Mouse (Mus musculus) kidney, adult 2 months (tissue): Measurements from ENCODE around the gene Zfp704. TPM values are rescaled to one million over a fixed set of nuclear protein-coding genes. Genes with fewer than 3 reads are reported as not detected.
A peak's percentile ranks its signal among the peaks of the same experiment; 100 is the strongest.

Experiments used
- DNase-seq: peaks from one replicate; pipeline ENCODE4 v3.0.0; 2021
- H3K27ac ChIP-seq: fragments of 200-500 bp; 2 replicates; pipeline ENCODE4 v1.5.1; 2012; ENCODE audit warnings: low read depth, low read length, control low read depth, inconsistent platforms; ENCODE audit not compliant: insufficient read depth
- H3K27me3 ChIP-seq: fragments of 200-500 bp; replicated peaks from 2 replicates; pipeline ENCODE4 v1.6.1; 2012; ENCODE audit warnings: mild to moderate bottlenecking, moderate library complexity, low read length, inconsistent platforms; ENCODE audit not compliant: control insufficient read depth, insufficient read depth
- H3K36me3 ChIP-seq: fragments of 200-500 bp; 2 replicates; pipeline ENCODE4 v1.6.1; 2012; ENCODE audit warnings: mild to moderate bottlenecking, moderate library complexity, low read length, inconsistent platforms; ENCODE audit not compliant: control insufficient read depth, insufficient read depth
- H3K4me1 ChIP-seq: fragments of 200-500 bp; 2 replicates; pipeline ENCODE4 v1.6.1; 2011; ENCODE audit warnings: low read length; ENCODE audit not compliant: control insufficient read depth, insufficient read depth
- H3K4me3 ChIP-seq: fragments of 200-500 bp; 2 replicates; pipeline ENCODE4 v1.5.1; 2011; ENCODE audit warnings: mild to moderate bottlenecking, low read depth, low read length, control low read depth; ENCODE audit not compliant: insufficient read depth
- CTCF ChIP-seq: fragments of 200-500 bp; conservative IDR thresholded peaks from 2 replicates; pipeline ENCODE4 v1.5.1; 2011; ENCODE audit warnings: low read depth, mild to moderate bottlenecking, control low read depth, low read length, moderate library complexity, mixed read lengths; ENCODE audit not compliant: insufficient read depth, insufficient read length
- POLR2A ChIP-seq: fragments of 200-500 bp; IDR thresholded peaks from one replicate; pipeline ENCODE4 v1.6.1; 2011; ENCODE audit warnings: low read depth, low read length, control low read depth
- WGBS: fragments of 180-500 bp; shearing (Covaris S2); methylation state at CpG from one replicate; pipeline ENCODE4 v1.1.7; 2018; 5-methylcytosine and 5-hydroxymethylcytosine counted together
- polyA plus RNA-seq: library from polyadenylated mRNA; depleted of rRNA; stranded (reverse); fragments of >200 nt; gene quantifications from 2 replicates; pipeline ENCODE4 v1.2.3, GENCODE M21; 2012

Zfp704 gene
- polyA plus RNA-seq, 1 experiment = 11.3 TPM

DNA sequence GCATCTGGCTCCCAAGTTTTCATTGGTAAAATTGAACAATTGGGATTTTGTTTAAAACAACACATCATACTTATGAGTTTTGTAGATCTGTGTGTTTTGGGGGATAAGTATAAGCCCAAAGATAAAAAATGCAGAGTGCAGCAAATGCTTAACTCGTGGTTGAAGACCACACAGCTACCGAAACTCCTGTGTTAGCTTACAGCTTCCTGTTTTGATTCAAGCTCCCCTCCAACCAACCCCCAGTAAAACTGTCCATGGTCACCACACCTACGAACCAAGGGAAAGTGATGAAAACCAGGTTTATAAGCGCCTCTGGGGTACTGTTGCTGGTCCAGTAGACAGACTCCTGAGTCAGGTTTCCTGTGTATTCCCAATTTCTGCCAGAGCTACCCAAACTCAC is 144.2 kb downstream of the Zfp704 start:
- TF ChIP-seq CTCF (no peak), POLR2A (no peak)
- 84% methylated on average over 4 of the region's 4 CpGs for WGBS

DNA sequence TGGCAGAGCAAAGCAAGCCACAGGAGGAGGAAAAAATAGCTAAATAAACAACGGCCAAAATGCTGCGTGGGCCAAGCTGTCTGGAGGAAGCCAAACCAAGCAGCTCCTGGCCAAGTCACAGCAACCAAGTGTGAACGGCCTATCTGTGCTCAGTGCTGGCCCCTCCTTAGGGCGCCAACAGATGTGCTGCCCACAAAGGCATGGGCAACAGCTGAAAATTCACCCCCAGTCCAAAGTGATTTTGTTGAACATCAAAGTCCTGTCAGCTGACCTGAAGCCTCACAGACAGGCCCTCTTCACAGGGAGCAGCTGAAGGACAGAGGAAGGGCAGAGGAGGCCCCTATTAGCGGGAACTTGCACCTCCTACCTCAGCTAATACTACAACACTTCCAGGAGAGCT is 148.2 kb downstream of the Zfp704 start:
- no peaks in the 10 kb centered on the region for H3K27me3 ChIP-seq
- H3K27ac ChIP-seq = no peak overlapping the region
- H3K4me1 ChIP-seq = no peaks in the 10 kb centered on the region
- DNase-seq = peak; percentile 16
- H3K4me3 ChIP-seq = no peak overlapping the region
- H3K36me3 ChIP-seq = no peaks in the 10 kb centered on the region
- no peak for TF ChIP-seq CTCF
- TF ChIP-seq POLR2A = no peak
- 66% methylated on average over 5 of the region's 5 CpGs for WGBS

More for the DNA sequence above, 144.2 kb downstream of the Zfp704 start:
- H3K27ac ChIP-seq = no peak overlapping the region
- H3K36me3 ChIP-seq = no peaks in the 10 kb centered on the region
- no peaks in the 10 kb centered on the region for H3K4me1 ChIP-seq
- no peaks in the 10 kb centered on the region for H3K27me3 ChIP-seq
- no peak for DNase-seq
- no peak overlapping the region for H3K4me3 ChIP-seq

DNA sequence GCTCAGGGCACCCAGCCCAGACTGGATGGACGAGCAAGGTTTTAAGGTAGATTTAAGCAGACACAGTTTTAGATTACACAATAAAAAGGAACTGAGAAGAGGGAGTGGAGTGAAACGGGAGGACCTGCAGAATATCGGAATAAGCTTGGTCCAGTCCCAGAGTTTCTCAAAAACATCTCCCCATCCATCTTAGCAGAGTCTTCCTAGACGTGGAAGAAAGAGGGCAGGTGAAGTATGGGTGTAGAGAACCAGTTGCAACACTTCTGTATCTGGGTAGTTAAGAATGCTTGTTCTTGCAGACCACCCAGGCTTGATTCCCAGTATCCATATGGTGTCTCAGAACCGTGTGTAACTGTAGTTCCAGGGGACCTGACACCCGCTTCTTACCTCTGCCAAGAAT is 149.6 kb downstream of the Zfp704 start:
- Histone ChIP-seq H3K4me3 (no peak overlapping the region), H3K27ac (no peak overlapping the region), H3K4me1 (no peaks in the 10 kb centered on the region), H3K27me3 (no peaks in the 10 kb centered on the region), H3K36me3 (no peaks in the 10 kb centered on the region)
- TF ChIP-seq POLR2A = no peak
- TF ChIP-seq CTCF = no peak
- no peak for DNase-seq
- WGBS = 79% methylated on average over 6 of the region's 6 CpGs

- WGBS = 70% methylated on average over 10 of the region's 10 CpGs
- H3K4me1 ChIP-seq = no peaks in the 10 kb centered on the region
- no peaks in the 10 kb centered on the region for H3K36me3 ChIP-seq
- DNase-seq = no peak
- H3K27me3 ChIP-seq = no peaks in the 10 kb centered on the region
- TF ChIP-seq POLR2A (no peak), CTCF (no peak)
- H3K4me3 ChIP-seq = no peak overlapping the region
- H3K27ac ChIP-seq = no peak overlapping the region
Measured at GRCm38 (mm10) chr3:9456380-9456890, 153.4 kb downstream of the Zfp704 start.

DNA sequence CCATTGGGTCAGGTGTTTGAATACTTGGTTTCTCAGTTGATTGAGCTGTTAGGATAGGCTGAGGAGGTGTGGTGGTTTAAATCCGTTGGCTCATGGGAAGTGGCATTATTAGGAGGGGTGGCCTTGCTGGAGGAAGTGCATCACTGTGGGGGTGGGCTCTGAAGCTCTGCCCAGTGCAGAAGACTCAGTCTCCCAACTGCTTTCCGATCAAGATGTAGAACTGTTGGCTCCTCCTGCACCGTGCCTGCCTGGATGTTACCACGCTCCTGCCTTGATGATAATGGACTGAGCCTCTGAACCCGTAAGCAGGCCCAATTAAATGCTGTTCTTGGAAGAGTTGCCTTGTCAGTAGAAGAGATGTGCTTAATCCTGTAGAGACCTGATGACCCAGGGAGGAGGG is 154.5 kb downstream of the Zfp704 start:
- WGBS = 98% methylated on average over 5 of the region's 5 CpGs
- Histone ChIP-seq H3K4me1 (no peaks in the 10 kb centered on the region), H3K27me3 (no peaks in the 10 kb centered on the region), H3K4me3 (no peak overlapping the region), H3K36me3 (no peaks in the 10 kb centered on the region), H3K27ac (no peak overlapping the region)
- DNase-seq = no peak
- TF ChIP-seq POLR2A (no peak), CTCF (no peak)

- TF ChIP-seq POLR2A (no peak), CTCF (no peak)
- Histone ChIP-seq H3K4me1 (no peaks in the 10 kb centered on the region), H3K4me3 (no peak overlapping the region), H3K36me3 (no peaks in the 10 kb centered on the region), H3K27me3 (no peaks in the 10 kb centered on the region), H3K27ac (no peak overlapping the region)
- 91% methylated on average over 8 of the region's 8 CpGs for WGBS
- no peak for DNase-seq
Measured at GRCm38 (mm10) chr3:9454556-9455330, 155.1 kb downstream of the Zfp704 start.

GRCm38 (mm10) chr3:9450521-9450920 is 159.4 kb downstream of the Zfp704 start:
- 92% methylated on average over 12 of the region's 12 CpGs for WGBS
- no peak overlapping the region for H3K27ac ChIP-seq
- H3K4me1 ChIP-seq = no peaks in the 10 kb centered on the region
- no peak for DNase-seq
- H3K27me3 ChIP-seq = no peaks in the 10 kb centered on the region
- no peak overlapping the region for H3K4me3 ChIP-seq
- no peaks in the 10 kb centered on the region; the same call in 1 of the 2 replicates for H3K36me3 ChIP-seq
- no peak for TF ChIP-seq POLR2A
